Mouse (Mus musculus) C2C12 (cell line): ENCODE measurements around the gene Lmna. TPM values are rescaled to one million over a fixed set of nuclear protein-coding genes. Genes with fewer than 3 reads are reported as not detected.

Experiments used
- H3K27me3 ChIP-seq: one replicate; pipeline ENCODE4 v1.6.1; 2011; ENCODE audit not compliant: control insufficient read depth, insufficient read depth, insufficient read length
- H3K36me3 ChIP-seq: one replicate; pipeline ENCODE4 v1.6.1; 2011; ENCODE audit not compliant: control insufficient read depth, insufficient read depth
- H3K4me3 ChIP-seq: one replicate; pipeline ENCODE4 v1.5.1; 2011; ENCODE audit warnings: mild to moderate bottlenecking, control low read depth; ENCODE audit not compliant: poor library complexity, insufficient read depth, severe bottlenecking
- H3K79me2 ChIP-seq: one replicate; pipeline ENCODE4 v1.6.1; 2011; ENCODE audit not compliant: control insufficient read depth, insufficient read depth
- H3K79me3 ChIP-seq: one replicate; pipeline ENCODE4 v1.6.1; 2011; ENCODE audit warnings: low read depth, control low read depth
- H3ac ChIP-seq: one replicate; pipeline ENCODE3; 2011; ENCODE audit warnings: low read depth; ENCODE audit not compliant: control insufficient read depth, insufficient read length
- CEBPB ChIP-seq: IDR thresholded peaks from one replicate; pipeline ENCODE4 v1.6.1; 2011; ENCODE audit warnings: low read depth, mild to moderate bottlenecking, control low read depth, moderate library complexity
- CTCF ChIP-seq: IDR thresholded peaks from one replicate; pipeline ENCODE4 v1.5.1; 2011; ENCODE audit not compliant: control insufficient read depth, insufficient read depth, insufficient read length
- FOSL1 ChIP-seq: IDR thresholded peaks from one replicate; pipeline ENCODE4 v1.8.0; 2011; ENCODE audit warnings: mild to moderate bottlenecking, low read length; ENCODE audit not compliant: poor library complexity, insufficient read depth, severe bottlenecking
- MAX ChIP-seq: IDR thresholded peaks from one replicate; pipeline ENCODE4 v1.6.1; 2011; ENCODE audit warnings: mild to moderate bottlenecking, control low read depth
- MYOD1 ChIP-seq: IDR thresholded peaks from one replicate; pipeline ENCODE4 v1.6.1; 2011; ENCODE audit warnings: low read depth; ENCODE audit not compliant: control insufficient read depth, insufficient read length
- MYOG ChIP-seq: IDR thresholded peaks from one replicate; pipeline ENCODE4 v1.6.1; 2011; ENCODE audit not compliant: control insufficient read depth, insufficient read length; ENCODE audit errors: extremely low read depth
- USF1 ChIP-seq: IDR thresholded peaks from one replicate; pipeline ENCODE4 v1.6.1; 2011; ENCODE audit warnings: low read depth, mild to moderate bottlenecking, control low read depth, moderate library complexity
- polyA plus RNA-seq: library from polyadenylated mRNA; unstranded; fragments of >200 nt; fragmentation: generic; extraction: Trizol; gene quantifications from one replicate; pipeline ENCODE4 v1.2.1, GENCODE M21; 2012; ENCODE audit warnings: missing spikeins

Lmna gene
- polyA plus RNA-seq, 1 experiment = 1,441 TPM

DNA sequence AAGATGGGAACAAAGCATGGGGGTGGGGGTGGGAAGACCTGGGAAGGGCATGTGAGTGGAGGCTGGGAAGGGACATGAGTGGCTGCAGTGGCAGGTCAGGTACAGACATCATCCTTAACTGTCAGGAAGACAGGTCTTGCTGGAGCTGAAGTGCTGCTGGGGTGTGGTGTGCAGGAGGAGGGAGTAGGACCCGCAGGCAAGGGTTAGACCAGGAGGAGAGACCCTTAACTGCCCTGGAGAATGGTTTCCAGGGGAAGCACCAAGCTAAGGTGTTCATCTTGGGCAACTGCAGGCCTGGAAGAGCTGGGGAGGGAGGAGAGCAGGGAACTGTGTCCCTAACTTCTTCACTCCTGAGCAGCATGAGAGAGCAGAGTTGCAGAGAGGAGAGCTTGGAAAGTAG, 22.4 kb downstream of the Lmna start:
- Histone ChIP-seq H3K36me3 (peaks cover 83% of the 10 kb centered on the region), H3K79me3 (peaks cover 48% of the 10 kb centered on the region), H3K27me3 (no peaks in the 10 kb centered on the region), H3K79me2 (peaks cover 91% of the 10 kb centered on the region), H3K4me3 (no peak overlapping the region), H3ac (peak overlapping the region; percentile 41)
- TF ChIP-seq MYOD1 (no peak), MAX (no peak), CEBPB (no peak), USF1 (no peak), CTCF (no peak), MYOG (no peak)

DNA sequence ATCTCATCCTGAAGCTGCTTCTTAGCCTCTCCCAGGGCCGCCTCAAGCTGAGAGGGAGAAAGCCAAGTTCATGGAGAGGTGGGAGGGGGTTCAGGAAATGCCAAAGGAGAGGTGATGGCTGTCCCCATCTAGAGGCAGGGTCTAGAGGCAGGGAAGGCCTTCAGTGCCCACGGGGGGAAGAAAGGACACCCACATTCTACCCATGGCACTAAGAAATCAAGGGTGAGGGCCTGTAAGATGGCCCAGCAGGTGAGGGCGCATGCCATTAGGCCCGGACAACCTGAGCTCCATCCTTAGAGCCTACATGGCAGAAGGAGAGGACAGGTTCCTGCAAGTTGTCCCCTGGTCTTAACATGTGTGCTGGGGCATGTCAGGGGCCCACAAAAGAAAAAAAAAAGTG, 22.9 kb downstream of the Lmna start:
- H3K4me3 ChIP-seq = no peak overlapping the region
- H3K79me3 ChIP-seq = peaks cover 48% of the 10 kb centered on the region
- TF ChIP-seq MYOG (no peak), MAX (no peak), FOSL1 (no peak), CEBPB (no peak), CTCF (no peak), MYOD1 (no peak), USF1 (no peak)
- no peak overlapping the region for H3ac ChIP-seq
- H3K79me2 ChIP-seq = peaks cover 89% of the 10 kb centered on the region
- no peaks in the 10 kb centered on the region for H3K27me3 ChIP-seq
- H3K36me3 ChIP-seq = peaks cover 88% of the 10 kb centered on the region

DNA sequence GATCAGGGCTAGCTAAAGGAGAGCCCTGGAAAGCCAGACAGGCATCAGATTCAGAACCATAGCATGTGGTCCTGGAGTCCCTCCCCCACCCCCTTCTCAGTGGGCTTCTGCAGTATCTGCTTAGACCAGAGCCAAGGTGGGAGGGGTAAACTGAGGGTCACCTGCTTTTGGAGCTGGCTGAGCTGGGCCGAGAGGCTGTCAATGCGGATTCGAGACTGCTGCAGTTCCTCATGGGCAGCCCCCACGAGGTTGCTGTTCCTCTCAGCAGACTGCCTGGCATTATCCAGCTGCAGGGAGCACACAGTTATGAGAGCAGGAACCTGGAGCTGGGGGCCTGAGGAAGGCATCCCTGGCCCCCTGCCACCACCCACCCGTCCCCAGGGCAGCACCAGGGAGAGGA, 23.7 kb downstream of the Lmna start:
- Histone ChIP-seq H3K36me3 (peaks cover 96% of the 10 kb centered on the region), H3ac (no peak overlapping the region), H3K27me3 (no peaks in the 10 kb centered on the region)

DNA sequence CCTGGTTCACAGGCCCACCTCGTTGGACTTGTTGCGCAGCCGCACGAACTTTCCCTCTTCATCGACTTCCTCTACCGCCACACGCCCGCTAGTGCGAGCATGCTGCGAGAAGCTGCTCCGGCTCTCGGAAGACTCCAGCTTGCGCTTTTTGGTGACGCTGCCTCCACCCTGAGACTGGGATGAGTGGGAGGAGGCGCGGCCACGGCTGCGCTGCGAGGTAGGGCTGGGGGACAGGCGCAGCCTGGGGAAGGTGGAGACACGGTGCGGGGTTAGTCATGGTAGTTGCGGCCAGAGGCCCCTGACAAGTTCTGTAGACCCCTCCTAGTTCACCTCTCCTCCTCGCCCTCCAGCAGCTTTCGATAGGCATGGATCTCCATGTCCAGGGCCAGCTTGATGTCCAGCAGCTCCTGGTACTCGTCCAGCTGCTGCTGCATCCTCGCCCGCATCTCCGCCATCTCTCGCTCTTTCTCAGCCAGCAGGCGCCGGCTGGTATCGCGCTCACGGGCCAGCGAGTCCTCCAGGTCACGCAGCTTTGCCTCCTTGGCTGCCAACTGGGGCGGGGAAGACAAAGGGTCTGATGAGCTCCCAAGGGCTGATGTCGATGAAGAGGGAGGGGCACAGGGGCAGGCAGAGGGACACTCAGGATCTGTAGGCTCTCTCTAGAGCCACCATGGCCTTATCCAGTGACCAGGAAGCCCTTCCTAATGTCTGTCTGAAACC, 25.0 kb downstream of the Lmna start:
- no peak for TF ChIP-seq USF1
- no peak for TF ChIP-seq CEBPB
- TF ChIP-seq MYOD1 = no peak
- TF ChIP-seq CTCF = no peak
- TF ChIP-seq FOSL1 = no peak
- no peak for TF ChIP-seq MAX
- TF ChIP-seq MYOG = no peak
- Histone ChIP-seq H3K79me2 (peaks cover 68% of the 10 kb centered on the region), H3K27me3 (no peaks in the 10 kb centered on the region), H3K36me3 (peaks cover 97% of the 10 kb centered on the region), H3K4me3 (no peak overlapping the region), H3K79me3 (peaks cover 35% of the 10 kb centered on the region), H3ac (no peak overlapping the region)

More for the DNA sequence above, 23.7 kb downstream of the Lmna start:
- Histone ChIP-seq H3K4me3 (no peak overlapping the region), H3K79me3 (peaks cover 48% of the 10 kb centered on the region), H3K79me2 (peaks cover 81% of the 10 kb centered on the region)
- TF ChIP-seq MYOG (no peak), USF1 (no peak), MAX (no peak), FOSL1 (no peak), MYOD1 (no peak), CTCF (no peak), CEBPB (no peak)

DNA sequence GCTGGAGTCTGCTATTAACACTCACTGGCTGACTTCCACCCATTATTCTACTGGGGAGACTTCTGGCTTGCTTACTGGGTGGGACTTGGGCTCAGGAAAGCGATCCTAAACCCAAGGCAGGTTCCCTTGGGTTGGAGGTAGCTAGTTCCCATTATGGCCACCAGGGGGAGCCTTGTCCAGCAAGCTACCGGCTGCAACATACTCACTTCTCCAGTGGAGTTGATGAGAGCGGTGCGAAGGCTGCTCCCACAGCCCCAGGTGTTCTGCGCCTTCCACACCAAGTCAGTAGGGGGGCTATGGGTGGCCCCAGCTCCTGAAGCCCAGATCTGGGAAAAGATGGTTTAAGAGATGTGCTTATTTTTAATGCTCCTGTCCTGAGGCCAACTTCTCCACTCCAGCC, 26.1 kb downstream of the Lmna start:
- Histone ChIP-seq H3K79me3 (peaks cover 24% of the 10 kb centered on the region), H3ac (no peak overlapping the region), H3K27me3 (no peaks in the 10 kb centered on the region), H3K4me3 (no peak overlapping the region), H3K36me3 (peaks cover 91% of the 10 kb centered on the region), H3K79me2 (peaks cover 57% of the 10 kb centered on the region)
- TF ChIP-seq CTCF = peak; percentile 73
- no peak for TF ChIP-seq MYOG
- no peak for TF ChIP-seq MYOD1

DNA sequence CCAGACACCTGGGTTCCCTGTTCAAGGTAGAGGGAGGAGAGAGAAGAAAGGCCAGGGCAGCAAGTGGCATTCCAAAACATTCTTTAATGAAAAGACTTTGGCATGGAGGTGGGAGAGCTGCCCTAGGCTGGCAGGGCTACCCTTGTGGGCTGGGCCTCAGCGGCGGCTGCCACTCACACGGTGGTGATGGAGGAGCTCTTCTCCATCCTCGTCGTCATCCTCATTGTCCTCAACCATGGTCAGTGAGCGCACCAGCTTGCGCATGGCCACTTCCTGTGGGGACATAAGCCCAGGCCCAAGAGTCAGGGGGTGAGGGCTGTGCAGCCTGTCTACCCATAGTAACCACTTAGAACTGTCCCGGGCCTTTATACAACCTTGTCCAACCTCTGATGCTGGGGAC, 26.6 kb downstream of the Lmna start:
- Histone ChIP-seq H3K27me3 (no peaks in the 10 kb centered on the region), H3K4me3 (no peak overlapping the region), H3K79me2 (peaks cover 52% of the 10 kb centered on the region), H3ac (no peak overlapping the region), H3K79me3 (peaks cover 22% of the 10 kb centered on the region), H3K36me3 (peaks cover 87% of the 10 kb centered on the region)
- TF ChIP-seq USF1 (no peak), CEBPB (no peak), FOSL1 (no peak), MYOD1 (no peak), MYOG (no peak), MAX (no peak), CTCF (no peak)
